Mouse (Mus musculus) stomach, postnatal 0 days (tissue): Measurements from ENCODE around the gene Snip1.

Experiments used
- CTCF ChIP-seq: IDR thresholded peaks from 2 replicates; pipeline ENCODE4 v1.5.1; 2016; ENCODE audit warnings: antibody characterized with exemption, low read depth, mild to moderate bottlenecking, moderate library complexity
- EP300 ChIP-seq: optimal IDR thresholded peaks from 2 replicates; pipeline ENCODE3; 2016; ENCODE audit warnings: antibody characterized with exemption

DNA sequence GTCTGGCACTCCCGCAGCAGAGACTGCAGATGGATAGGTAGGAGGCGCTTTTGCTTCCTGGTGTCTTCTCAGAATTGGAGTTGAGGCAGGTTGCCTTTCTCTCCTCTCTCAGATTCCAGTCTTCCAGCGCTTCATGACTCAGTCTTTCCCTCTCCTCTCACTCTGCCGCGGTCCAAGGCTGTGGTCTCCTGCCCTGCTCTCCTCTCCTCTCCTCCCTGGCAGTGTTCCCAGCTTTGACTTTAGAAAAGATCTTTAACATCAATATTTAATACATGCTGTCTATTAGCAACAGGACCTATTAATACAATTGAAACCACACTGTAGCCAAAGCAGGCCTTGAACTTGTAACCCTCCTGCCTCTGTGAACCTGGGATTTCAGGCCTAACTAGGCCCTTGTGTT is 29.6 kb downstream of the Snip1 start:
- TF ChIP-seq EP300 (no peak), CTCF (no peak)
